Mouse (Mus musculus) right cerebral cortex, postnatal 14 days (tissue): Measurements from ENCODE around the gene Fkbp8.
A peak's percentile ranks its signal among the peaks of the same experiment; 100 is the strongest.

Source experiments
- DNase-seq: peaks from one replicate; pipeline ENCODE4 v3.0.0; 2022

Gene Fkbp8

GRCm38 (mm10) chr8:70529741-70530161, 2.2 kb downstream of the Fkbp8 start:
- DNase-seq, result no peak

- no peak for DNase-seq
These were observed 2.8 kb downstream of the Fkbp8 start for GRCm38 (mm10) chr8:70530314-70530713.

GRCm38 (mm10) chr8:70534281-70534680, 6.8 kb downstream of the Fkbp8 start:
- DNase-seq, result no peak

DNA sequence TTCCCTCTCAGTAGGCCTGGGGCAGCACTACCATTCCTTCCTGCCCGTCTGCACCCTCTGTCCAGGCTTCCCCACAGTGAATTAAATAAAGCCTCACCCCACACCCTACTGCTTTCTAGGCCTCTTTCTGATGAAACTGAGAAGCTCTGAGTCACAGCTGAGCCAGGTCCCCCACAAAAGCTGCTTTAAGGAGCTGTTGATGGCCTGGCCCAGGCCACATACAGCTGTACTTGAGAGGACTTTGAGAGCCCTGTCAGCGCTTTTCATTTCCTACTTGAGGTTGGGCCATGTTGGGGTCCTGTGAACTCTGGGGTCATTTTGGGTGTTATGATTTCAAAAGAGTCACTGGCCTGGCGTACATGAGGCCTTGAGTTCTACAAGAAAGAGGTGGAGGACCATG, 7.7 kb downstream of the Fkbp8 start:
- DNase-seq, result no peak

DNA sequence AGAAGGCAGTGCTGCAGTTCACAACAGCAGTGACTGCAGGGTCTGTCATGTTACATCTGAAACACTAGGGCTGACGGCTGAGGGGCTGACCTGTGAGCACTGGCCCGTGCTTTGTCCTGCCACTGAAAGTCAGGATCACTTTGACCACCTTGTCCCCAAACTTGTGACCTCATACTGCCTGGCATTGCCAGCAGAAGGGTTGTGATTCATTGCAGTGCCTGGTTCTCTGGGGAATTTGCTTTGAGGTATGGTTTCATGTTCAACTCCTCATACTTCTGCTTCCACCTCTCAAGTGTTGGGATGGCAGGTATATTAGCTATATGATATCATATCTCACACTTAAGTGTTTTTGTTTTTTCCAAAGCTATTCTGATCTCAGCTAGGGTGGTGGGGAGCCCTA, 8.2 kb downstream of the Fkbp8 start:
- no peak for DNase-seq

DNA sequence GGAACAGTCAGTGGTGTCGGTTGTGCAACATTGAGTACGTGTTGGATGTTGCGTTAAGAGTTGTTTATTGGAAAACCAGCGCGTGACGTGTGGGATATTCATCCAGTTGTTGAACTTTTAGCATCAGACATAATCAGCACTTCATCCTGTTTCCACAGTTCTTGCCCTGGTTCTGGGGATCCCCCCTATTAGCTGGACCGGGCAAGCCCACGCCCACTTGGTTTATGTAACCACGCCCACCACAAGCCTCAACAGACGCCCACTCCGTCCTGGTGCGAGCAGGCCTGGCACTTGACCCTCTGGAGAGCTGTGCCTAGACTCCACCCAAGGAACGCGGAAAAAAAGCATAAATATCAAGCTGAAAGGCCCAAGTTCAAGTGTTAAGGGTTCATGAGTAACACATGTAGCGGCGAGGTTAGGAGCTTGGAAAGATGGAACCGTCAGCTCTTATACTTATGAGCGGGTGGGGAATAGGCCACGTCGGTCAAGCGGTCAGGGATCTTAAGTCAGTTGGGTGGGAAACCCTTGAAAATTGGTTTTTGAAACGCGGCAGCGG, 10.6 kb downstream of the Fkbp8 start:
- DNase-seq, result peak; percentile 42

GRCm38 (mm10) chr8:70538633-70539076, 11.1 kb downstream of the Fkbp8 start:
- peak; percentile 100 for DNase-seq

- DNase-seq, result peak; percentile 99
These were observed 11.7 kb downstream of the Fkbp8 start, which contains the start of gene Ell for GRCm38 (mm10) chr8:70539077-70539813. Gene Ell (plus strand): TSS chr8:70539457.

DNA sequence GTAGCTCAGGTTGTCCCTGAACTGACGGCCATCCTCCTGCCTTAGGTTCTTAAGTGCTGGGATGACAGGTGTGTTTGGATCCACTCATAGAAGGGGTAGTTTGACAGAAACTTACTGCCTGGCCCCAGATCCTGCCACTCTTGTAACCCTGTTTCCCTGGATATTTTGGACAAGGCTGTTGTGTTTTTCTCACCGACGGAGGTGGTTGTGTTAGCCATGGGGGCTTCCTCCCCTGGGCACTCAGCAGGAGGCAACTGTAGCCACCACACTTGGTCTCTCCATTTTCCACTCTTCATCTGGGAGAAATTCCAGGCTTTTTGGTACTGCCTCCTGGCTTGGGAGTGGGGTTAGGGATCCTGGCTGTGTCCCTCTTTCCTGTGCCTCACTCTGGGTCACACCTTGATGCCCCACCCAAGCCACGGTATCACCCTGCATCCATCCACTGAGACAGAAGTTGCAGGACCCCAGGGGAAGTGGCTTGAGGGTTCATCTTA, 12.5 kb downstream of the Fkbp8 start:
- no peak for DNase-seq

- no peak for DNase-seq
These were observed 13.1 kb downstream of the Fkbp8 start for GRCm38 (mm10) chr8:70540507-70541071.

GRCm38 (mm10) chr8:70541081-70541480, 13.6 kb downstream of the Fkbp8 start:
- no peak for DNase-seq

- no peak for DNase-seq
These were observed 16.7 kb downstream of the Fkbp8 start for GRCm38 (mm10) chr8:70544200-70544687.

GRCm38 (mm10) chr8:70546412-70546811, 18.9 kb downstream of the Fkbp8 start:
- no peak for DNase-seq

- DNase-seq, result no peak
These were observed 20.2 kb downstream of the Fkbp8 start for GRCm38 (mm10) chr8:70547762-70548161.

- no peak for DNase-seq
These were observed 22.1 kb downstream of the Fkbp8 start for GRCm38 (mm10) chr8:70549412-70550184.

GRCm38 (mm10) chr8:70551558-70552161, 24.1 kb downstream of the Fkbp8 start:
- DNase-seq, result no peak

- no peak for DNase-seq
These were observed 25.3 kb downstream of the Fkbp8 start for GRCm38 (mm10) chr8:70552836-70553235.

DNA sequence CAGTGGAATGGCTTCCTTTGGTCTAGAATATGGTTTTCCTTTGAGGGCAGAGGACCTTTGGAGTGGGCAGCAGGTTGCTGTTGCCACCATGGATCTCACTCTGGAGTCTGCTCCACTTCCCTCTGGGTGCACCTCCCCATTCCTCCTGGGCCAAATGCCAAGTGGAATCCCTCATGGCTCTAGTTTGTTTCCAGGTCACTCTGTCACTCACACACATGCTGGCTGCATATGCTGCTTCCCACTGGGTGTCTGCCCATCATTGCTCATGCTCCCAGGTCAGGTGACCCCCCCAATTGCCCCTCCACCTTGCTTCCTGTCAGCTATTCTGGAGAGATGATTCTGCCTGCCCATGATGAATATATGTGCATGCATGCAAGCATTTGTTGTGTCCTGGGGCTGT, 26.2 kb downstream of the Fkbp8 start:
- DNase-seq, result no peak

- no peak for DNase-seq
These were observed 27.7 kb downstream of the Fkbp8 start for GRCm38 (mm10) chr8:70555079-70555747.

DNA sequence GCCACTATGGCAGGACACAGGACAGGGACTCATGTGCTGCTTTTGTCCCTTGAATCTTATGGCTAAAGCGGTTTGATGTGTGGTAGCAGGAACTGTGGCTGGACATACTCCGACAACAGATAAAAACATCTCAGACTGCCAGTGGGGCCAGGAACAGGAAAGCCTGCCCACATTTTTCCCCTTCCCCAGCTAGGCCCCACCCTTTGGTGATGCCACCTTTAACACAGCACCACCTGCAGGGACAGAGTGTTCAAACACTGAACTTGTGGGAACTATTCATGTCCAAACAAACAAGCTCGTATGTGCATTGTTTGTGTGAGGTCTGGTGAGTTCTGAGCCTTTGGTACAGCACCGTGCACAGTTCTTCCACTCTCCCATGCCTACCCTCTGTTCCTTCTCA, 30.8 kb downstream of the Fkbp8 start:
- DNase-seq, result no peak

DNA sequence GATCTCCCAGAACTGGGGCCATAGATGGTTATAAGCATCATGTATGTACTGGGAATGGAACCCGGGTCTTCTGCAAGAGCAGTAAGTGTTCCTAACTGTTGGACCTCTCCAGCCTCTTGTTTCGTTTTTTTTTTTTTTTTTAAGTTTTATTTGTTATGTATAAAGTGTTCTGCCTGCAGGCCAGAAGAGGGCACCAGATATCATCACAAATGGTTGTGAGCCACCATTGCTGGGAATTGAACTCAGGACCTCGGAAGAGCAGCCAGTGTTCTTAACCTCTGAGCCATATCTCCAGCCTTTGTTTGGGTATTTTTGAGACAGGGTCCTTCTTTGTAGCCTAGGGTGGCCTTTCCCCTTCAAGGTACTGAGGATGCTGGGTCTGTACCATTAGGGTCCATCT, 31.5 kb downstream of the Fkbp8 start:
- no peak for DNase-seq

- peak; percentile 39 for DNase-seq
These were observed 32.6 kb downstream of the Fkbp8 start for GRCm38 (mm10) chr8:70560096-70560495.
